Mouse (Mus musculus) monocyte, adult 5-6 weeks (primary cell): ENCODE results near the gene Phtf2. TPM values are rescaled to one million over a fixed set of nuclear protein-coding genes. Genes with fewer than 3 reads are reported as not detected.

Experiments used
- ATAC-seq: fragments of 153-309, 156-312 bp; replicated peaks from 2 replicates; pipeline ENCODE4 v1.8.0; 2017; ENCODE audit warnings: mild to moderate bottlenecking; ENCODE audit not compliant: low TSS enrichment, insufficient number of reproducible peaks, severe bottlenecking, poor library complexity, low FRiP score
- total RNA-seq: library from RNA; stranded (forward); fragments of 200-1000, 200-491, 200-594 nt; gene quantifications from 3 replicates; pipeline ENCODE4 v1.2.3, GENCODE M21; 2017

The Phtf2 gene
- 33.4 to 43.6 TPM (median 39.7 TPM) in 3 replicates for total RNA-seq

DNA sequence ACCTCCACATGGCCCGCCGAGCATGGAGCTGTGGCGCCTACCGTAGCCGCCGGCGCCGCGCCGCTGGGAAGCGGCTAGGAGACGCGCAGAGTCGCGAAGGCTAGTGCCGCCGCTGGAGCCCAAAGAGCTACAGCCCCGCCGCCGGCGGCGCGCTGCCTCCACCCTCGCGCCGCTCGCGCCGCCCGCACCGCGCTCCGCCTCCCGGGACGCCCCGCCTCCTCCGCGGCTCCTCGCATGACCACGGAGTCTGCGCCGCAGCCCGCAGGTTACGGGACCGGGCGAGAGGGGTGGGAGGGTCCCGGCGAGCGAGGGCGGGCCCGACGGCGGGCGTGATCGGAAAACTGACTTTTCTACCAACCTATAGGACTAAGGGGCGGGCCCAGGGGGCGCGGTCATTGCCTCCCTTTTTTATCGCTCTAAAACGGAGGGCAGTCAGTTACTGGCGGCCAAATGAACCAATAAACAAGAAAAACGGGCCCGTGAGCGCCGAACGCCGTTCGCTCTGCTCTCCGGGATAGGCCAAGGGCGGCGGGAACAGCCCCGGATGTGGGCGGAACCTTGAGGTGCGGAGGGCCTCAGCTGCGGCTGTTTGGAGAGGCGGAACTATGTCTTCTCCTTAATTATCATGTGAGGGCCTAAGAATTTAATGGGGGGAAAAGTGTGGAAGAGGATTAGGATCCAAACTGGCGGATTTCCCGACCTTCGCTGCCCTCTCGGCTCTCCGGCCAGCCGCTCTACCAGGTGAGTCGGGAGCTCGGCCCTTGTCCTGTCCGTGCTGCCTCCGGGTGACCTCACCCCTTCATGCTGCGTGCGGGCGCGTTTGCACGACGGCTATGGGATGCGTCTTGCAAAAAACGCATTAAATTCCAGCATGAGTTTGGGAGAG lies at the start of gene Phtf2, which contains the start of gene Tmem60:
Gene Phtf2, minus strand, starts transcription at position 210 of the 886 bp plus-strand sequence.
Gene Tmem60, plus strand, starts transcription at position 277 of the 886 bp plus-strand sequence.
- ATAC-seq: peak; percentile 90

DNA sequence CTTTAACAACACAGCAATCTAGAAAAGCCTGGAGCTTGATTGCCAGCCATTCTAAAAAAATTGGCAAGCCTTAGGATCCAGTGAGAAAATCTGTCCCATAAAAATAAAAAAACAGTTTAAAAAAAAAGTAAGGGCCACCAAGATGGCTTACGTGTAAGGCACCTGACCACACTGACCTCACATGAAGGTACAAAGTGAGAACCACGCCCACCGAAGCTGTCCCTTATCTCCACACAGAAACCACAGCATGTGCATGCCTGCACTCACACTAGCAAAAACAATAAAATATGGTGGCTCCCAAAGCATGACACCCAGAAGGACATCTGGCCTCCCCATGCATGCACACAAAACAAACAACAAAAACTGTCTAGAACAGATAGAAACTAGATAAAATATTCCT lies 49.4 kb upstream of the Phtf2 start:
- no peak for ATAC-seq

DNA sequence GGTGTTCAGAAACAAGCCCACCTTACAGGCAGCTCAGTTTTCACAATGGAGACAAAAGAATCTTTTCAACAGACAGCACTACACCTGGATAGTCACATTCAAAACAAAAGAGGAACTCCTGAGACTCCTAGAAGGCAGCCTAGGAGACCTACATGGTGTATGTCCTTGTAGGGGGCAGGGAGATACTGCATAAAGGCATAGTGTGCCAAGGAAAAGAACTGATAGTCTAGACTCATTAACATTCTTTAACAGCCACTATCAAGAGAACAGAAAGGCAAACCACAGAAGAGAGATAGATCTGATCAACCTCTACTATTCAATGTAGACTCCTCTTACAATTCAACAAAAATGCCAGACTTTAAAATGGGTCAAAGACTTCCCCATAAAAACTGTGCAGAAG lies 48.5 kb upstream of the Phtf2 start:
- ATAC-seq: no peak

DNA sequence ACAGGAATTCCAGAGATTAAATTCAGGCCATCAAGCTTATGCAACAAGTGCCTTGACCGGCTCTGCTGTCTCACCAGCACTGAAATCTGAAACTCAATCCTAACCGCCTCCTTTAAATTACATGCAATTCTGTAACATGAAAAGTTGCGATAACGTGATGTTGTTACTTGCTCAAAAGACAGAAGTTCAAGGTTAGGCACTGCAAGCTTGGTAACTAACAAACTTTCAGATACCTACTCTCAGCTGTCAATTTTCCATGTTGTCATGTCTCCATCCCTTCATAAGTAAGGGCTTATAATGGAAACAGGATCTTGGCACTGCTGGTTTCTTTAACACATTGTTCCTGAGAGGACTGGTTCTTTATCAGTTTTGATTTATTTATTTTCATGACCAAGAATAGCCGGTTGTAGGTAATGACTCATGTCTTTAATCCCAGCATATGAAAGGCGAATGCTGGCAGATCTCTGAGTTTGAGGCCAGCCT lies 47.8 kb upstream of the Phtf2 start:
- ATAC-seq: no peak

DNA sequence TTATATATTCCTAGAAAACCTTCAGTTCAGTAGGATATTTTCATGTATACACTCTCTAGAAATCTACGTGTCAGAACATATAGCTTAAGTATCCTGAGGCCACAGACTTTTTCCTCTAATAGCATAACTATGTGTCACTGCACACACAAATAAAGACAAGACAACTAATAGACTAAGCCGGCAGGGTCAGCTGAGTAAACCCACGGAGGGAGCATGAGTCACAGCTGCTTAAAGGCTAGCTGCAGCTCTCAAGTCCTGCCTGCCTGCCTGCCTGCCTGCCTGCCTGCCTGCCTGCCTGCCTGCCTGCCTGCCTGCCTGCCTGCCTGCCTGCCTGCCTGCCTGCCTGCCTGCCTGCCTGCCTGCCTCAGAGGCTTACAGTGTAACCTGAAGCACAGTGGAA lies 43.5 kb upstream of the Phtf2 start:
- ATAC-seq: no peak

DNA sequence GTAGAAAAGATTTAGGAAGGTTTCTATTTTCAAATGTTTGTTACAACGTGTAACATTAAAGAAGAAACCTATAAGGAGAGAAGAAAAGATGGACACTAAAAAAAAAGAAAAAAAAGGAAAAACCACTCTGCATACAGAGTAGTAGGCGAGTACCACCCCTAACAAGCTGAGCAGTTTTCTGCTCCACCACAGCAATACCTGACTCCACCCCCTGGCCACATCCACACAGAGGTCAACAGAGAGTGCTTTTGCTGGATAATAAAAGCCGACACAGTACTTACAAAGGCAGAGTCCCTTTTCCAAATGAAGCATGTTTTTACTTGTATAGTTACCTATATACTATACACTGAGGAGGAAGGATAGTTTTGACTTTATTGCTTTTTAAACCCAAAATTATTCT lies 42.7 kb upstream of the Phtf2 start:
- no peak for ATAC-seq

DNA sequence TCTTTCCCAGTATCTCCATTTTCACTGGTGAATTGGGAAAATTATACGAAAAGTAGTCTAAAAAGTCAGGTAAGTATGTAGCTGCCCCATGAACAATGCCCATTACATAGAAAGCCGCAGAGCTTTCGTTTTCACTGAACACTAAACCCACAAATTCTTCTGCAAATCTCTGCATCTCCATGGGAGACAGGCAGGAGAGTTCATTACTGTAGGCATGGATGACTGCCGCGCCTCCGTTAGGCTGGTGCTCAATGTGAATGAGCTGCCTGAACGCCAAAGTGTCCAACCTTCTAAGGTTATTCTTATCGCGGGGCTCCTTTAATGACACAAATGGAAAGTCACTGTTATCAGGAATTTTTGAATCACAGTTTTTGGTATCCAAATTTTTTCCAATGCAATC lies 37.6 kb upstream of the Phtf2 start:
- ATAC-seq: no peak

DNA sequence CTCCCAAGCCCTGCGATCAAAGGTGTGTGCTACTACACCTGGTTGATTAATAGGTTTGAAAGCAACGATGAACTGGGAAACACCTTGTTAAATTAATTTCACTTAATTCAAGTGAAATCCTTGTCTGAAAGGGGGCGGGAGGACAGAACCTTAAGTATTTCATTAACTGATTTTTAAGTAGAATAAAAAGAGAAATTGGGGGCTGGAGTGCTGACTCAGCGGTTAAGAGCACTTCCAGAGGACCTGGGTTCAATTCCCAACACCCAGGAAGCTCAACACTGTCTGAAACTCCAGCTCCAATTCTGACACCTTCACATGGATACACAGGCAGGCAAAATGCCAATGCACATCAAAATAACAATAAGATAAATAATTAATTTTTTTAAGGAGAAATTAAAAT lies 37.0 kb upstream of the Phtf2 start:
- ATAC-seq: no peak

DNA sequence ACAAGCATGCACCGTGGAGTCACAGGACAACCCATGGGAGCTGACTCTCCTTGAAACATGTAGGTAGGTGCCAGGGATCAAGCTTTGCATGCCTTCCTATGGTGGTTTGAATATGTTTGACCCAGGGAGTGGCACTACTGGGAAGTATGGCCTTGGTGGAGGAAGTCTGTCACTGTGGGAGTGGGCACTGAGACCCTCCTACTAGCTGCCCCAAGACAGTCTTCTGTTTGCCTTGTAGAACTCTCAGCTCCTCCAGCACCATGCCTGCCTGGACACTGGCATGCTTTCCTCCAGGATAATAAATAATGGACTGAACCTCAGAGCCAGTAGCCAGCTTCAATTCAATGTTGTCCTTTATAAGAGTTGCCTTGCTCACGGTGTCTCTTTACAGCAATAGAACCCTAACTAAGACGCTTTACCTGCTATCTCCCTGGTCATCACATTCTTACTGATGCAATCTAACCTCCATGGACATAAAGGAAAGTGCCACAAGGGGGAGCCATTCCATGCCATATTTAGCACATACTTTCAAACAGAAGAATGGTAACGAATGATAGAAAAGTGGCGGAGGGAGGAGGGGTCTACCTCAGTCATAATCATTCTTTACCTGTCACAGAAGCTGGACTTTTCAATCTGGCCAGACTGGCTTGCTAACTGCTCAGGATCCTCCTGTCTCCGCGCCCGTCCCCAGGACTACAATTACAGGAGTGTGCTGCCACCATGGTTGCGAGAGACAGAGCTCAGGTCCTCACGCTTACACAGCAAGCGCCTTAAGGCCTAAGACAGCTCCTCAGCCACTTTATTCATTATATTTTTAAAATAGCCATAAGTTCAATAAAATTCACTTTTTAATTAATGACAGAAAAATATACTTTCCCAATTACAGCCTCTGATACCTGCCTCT lies 31.7 kb upstream of the Phtf2 start:
- ATAC-seq: peak; percentile 80

DNA sequence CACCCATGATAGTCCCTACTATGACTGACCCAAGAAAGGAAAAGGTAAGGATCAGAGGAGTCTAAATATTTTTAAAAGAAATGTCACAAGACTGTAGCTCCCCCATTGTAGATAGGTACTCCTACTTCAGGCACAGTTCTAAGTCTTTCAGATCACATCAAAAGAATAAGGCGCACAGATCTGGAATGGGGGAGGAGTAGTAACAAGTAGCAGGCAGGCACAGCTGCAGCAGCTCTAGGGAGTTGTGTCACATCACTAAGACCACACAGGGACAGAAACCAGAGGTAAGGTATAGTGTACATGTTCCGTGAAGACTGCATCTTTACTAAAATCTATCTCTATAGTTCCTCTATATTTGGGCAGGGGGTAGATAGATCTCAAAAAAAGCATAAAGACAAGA lies 29.8 kb upstream of the Phtf2 start:
- ATAC-seq: no peak

DNA sequence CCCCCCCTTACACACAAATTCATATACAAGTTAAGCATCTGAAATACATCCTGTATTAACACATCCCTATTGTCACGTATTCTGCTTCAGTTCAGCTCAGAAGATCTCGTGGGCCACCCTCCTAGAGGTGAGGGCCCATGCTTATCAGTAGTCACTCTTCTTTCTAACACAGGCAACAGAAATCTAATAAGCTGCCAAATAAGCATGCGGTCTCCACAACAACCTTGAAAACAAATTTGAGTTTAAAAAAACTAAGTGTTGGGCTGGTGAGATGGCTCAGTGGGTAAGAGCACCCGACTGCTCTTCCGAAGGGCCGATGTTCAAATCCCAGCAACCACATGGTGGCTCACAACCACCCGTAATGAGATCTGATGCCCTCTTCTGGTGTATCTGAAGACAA lies 24.3 kb upstream of the Phtf2 start:
- no peak for ATAC-seq

DNA sequence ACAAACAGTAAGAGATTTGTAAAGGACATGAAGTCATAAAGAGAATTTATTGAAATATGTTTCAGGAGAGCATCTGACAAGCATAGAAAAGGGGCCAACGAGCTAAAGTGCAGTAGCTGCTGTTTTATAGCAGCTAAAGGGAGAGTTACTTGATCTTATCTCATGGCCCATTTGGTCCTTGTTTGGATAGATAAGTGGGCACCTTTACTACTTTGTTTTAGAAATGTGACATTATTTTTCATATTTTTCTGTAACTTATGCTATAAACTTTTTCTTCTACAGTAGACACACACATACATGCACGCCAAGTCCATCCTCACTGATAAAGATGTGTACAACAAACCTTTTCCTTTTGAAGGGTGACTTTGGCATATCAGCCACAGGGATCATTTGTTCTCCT lies 23.5 kb upstream of the Phtf2 start:
- no peak for ATAC-seq

DNA sequence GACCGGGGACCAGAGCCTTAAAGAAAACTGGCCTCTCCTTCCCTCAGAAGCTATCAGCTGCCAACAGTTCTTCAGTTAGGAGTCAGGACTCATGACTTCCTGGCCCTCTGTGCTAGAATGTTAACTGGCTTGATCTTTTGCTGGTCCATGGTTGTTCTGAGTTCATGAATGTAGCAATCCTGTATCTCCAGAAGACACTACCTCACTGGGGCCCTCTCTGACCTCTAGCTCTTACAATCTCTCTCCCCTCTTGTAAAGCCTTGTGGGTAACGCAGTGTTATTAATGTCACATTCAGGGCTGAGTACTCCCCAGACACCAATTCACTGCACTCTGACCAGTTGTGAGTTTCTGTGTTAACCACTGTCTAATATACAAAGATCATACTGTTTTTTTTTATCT lies 22.7 kb upstream of the Phtf2 start:
- ATAC-seq: no peak

DNA sequence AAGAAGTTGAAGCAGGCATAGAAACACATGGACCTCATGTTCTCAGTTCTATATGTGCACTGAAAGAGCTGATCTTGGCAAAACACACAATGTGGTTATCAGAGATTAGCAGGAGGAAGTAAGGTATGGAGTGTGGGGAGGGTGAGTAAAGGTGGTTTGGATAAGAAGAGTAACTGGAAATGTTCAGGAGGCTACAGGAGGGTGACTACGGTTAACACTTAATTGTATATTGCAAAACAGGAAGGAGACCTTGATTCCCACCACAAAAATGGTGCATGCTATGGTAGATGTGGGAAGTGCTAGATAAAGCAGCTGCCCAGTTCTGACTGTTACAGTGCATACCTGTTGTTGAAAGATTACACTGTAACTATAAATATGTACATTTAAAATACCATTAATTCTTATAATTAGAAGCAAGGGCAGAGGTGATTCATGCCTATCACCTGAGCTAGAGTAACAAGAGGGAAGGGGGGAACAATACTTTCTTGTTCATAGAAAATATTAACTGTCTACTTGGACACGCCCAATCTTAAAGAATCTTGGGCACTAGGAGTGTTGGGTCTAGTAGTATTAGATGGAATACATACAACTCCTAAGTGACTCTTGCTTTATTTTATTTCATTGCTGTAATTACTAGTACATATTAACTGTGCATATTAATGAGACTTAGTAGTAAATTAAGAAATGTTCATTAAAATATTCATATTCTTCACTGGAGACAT lies 15.7 kb upstream of the Phtf2 start:
- no peak for ATAC-seq

DNA sequence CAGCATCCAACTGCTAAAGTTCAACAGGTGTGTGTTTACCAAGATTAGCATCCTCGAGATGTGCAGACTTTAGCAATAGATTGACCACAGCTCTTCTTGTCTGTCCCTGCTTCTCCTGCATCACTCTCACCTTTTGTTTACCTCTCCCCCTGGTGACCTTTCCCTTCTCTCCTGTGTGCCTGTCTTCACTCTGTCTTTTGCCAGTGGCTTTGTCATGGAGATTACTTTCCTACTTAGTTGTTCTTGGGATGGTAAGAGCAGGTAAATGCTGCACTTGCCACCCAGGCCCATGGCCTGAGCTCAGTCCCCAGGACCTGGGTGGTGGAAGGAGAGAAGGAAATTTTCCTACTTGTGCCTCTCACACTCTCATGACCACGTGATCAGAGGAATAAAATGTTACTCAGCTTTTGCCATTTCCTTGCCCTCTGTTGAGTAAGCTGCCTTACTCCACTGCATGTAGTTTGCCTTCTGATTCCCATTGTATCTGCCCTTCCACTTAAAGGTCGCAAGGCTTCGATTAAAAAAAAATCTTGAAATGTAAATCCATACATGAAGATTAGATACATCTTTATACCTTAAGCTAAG lies 2.2 kb upstream of the Phtf2 start:
- ATAC-seq: no peak

DNA sequence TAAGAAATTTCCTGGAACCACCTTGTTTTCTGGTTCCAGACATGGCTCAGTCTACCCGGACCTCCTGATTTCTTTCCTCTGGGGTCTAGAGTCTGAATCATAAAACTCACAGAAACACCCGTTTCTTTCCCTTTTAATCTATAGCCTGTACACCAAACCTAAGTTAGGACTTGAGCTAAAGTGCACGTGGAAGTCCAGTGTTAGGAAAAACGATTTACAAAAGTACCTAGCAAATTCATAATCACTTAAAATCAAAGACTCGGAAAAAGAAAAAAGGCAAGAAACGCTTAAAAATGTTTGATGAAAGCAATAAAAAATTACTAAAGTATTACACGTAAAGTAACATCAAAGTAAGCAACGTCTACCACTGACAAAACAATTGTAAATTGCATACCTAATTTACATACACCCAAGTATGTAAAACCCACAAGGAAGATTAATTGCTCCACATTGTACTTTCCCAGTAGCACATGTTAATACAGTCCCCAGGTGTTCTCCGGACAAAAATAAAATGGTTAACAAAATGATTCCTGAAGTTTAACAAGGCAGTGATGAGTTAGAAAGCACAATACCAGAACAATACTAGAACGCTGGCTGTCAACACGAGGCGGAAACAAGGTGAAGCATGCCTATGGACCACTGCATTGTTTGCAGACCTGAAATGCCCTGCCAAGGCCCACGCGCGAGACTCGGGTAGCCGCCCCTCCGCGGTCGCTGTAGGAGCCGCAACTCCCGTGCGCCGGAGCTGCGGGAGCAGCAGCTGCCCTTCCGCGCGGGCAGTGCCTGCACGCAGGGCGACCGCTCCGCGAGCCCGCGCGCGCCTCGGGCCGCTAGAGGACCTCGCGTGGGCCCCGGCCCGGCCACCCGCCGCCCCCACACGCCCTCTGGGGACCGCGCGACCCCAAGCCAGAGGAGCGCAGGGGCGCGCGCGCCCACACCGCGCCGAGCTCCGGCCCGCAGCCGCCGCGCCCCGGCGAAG lies 838 bp downstream of the Phtf2 start:
- ATAC-seq: 0 out of 2 replicates have a peak, but pooled peaks have one; percentile 14

DNA sequence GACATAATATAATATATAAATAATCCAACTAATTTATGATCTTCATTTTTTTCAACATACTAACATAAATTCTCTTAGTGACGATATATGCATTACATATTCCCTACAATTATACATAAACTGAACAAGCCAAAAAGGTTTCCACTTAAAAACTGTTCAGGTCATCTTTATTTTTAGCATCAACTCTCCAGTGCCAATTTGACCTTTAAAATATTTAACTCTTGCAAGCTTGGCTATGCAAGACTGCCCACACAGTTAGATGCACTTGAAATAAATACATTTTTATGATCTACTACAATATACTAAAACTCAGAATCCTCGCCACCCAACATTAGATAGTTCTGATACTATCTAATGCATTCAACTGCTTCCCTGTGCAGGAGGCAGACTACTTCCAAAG lies 1.5 kb downstream of the Phtf2 start:
- no peak for ATAC-seq
